Mouse (Mus musculus): ENCODE measurements around the gene Gimap5. TPM values are rescaled to one million over a fixed set of nuclear protein-coding genes. Genes with fewer than 3 reads are reported as not detected.

Gimap5 gene
- polyA plus RNA-seq, 1 experiment from 2014 or later = 0.71 TPM

DNA sequence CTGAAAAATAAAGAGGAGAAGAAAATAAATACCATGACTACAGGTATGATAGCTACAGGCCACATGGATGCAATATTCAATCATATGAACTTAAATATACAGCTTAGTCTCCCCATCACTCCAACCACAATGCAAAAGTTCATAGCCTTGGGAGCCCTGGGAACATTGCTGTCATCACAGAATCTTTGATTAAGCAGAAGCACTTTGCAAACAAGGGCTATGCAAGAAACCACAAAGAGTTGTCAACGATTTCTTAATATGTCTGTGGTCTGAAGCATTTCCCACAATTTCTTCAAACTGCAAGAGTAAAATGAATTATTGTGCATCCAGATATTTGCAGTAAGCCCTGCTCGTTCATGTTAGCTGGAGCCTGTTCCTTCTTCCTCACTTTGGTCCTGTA, 8.9 kb upstream of the Gimap5 start:
- Histone ChIP-seq H3K4me1 (ENCODE audit: control insufficient read depth, insufficient read depth, low read length) (no peaks in the 10 kb centered on the region), H3K9ac (replicated peaks; ENCODE audit: low read length) (no peak overlapping the region), H3K27me3 (ENCODE audit: control insufficient read depth, insufficient read depth, low read length) (0 out of 2 replicates have a peak, but pooled peaks cover 3% of the 10 kb centered on the region), H3K4me2 (ENCODE audit: low read length) (no peak overlapping the region), H3K36me3 (ENCODE audit: control insufficient read depth, insufficient read depth, low read length) (no peaks in the 10 kb centered on the region), H3K9me3 (ENCODE audit: control insufficient read depth, low read length) (no peaks in the 10 kb centered on the region), H3K4me3 (replicated peaks; ENCODE audit: low read depth, low read length) (no peak overlapping the region), H3K27ac (replicated peaks; ENCODE audit: low read depth, low read length) (no peak overlapping the region)
- no peak for DNase-seq
- ATAC-seq (ENCODE audit: low FRiP score, low TSS enrichment) = no peak
- 79% methylated on average over 2 of the region's 2 CpGs for WGBS

DNA sequence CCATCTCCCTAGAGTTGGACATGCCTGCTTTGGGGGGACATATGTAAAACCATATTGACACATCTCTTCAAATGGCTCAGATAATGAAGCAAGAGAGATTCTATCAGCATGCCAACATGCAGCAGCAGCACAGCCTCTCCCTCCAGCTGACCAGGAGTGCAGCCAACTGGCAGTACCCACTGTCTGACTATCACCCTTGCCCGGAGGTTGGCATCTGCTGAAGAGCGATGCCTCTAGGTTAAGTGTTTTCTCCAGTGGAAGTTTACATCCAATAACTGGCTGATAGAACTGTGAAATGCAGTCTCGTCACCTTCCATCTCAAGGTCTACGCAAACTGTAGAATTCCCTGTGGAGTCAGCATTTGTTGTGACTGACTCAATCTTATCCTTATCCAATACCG, 8.3 kb upstream of the Gimap5 start:
- H3K4me2 ChIP-seq (ENCODE audit: low read length) = no peak overlapping the region
- H3K4me3 ChIP-seq (replicated peaks; ENCODE audit: low read depth, low read length) = no peak overlapping the region
- H3K36me3 ChIP-seq (ENCODE audit: control insufficient read depth, insufficient read depth, low read length) = no peaks in the 10 kb centered on the region
- no peak overlapping the region for H3K27ac ChIP-seq (replicated peaks; ENCODE audit: low read depth, low read length)
- H3K9ac ChIP-seq (replicated peaks; ENCODE audit: low read length) = no peak overlapping the region
- 94% methylated on average over 5 of the region's 5 CpGs for WGBS
- no peak for DNase-seq
- no peaks in the 10 kb centered on the region for H3K4me1 ChIP-seq (ENCODE audit: control insufficient read depth, insufficient read depth, low read length)
- no peaks in the 10 kb centered on the region for H3K9me3 ChIP-seq (ENCODE audit: control insufficient read depth, low read length)
- peaks cover 9% of the 10 kb centered on the region; the same call in 1 of the 2 replicates for H3K27me3 ChIP-seq (ENCODE audit: control insufficient read depth, insufficient read depth, low read length)
- ATAC-seq (ENCODE audit: low FRiP score, low TSS enrichment) = no peak

DNA sequence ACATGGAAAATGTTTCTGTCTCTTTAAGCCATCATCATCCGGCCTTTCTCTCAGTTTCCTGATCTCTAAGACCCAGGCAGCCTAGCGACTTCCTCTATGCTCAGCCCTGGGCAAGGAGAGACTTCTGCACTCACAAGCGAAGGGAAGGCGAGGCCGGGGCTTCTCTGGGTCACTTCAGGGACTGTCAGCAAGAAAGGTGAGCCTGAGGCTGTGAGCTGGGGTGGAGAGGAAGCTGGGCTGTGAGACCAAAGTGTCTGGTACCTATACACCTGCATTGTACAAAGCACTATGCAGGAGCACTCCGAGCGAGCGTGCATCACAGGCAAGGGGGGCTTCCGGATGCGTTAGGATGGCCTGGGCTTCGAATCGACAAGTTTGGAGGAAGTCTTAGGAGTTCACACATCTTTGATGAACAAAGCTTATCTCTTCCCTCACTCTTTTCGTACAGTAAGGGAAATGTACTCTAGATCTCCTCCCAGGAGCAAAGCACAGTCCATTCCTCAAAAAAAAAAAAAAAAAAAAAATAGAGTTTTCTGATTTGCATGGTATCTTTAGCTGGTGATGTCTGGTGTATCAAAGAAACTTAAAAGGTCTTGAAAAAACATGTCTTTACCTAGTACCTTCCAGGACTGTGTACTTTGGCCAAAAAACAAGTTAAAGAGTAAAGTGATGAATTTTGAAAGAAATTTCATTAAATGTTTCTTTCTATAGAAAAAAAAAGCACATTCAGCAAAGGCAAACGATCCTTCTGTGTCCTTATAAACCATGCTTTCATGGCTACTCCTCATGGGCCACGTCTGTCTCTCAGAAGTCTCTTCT, 6.8 kb upstream of the Gimap5 start, which contains the start of gene Gimap1:
Gene Gimap1 (plus strand): TSS at position 94 of the 819 bp plus-strand sequence.
- peaks cover 17% of the 10 kb centered on the region for H3K27me3 ChIP-seq (ENCODE audit: control insufficient read depth, insufficient read depth, low read length)
- H3K27ac ChIP-seq (replicated peaks; ENCODE audit: low read depth, low read length) = no peak within 1 kb of the TSS
- no peak within 1 kb of the TSS for H3K4me2 ChIP-seq (ENCODE audit: low read length)
- H3K9me3 ChIP-seq (ENCODE audit: control insufficient read depth, low read length) = no peaks in the 10 kb centered on the region
- DNase-seq (no peak), ATAC-seq (ENCODE audit: low FRiP score, low TSS enrichment) (no peak)
- H3K4me3 ChIP-seq (replicated peaks; ENCODE audit: low read depth, low read length) = no peak within 1 kb of the TSS
- 83% methylated on average over 15 of the region's 15 CpGs for WGBS
- no peaks in the 10 kb centered on the region for H3K4me1 ChIP-seq (ENCODE audit: control insufficient read depth, insufficient read depth, low read length)
- H3K9ac ChIP-seq (replicated peaks; ENCODE audit: low read length) = no peak within 1 kb of the TSS
- no peaks in the 10 kb centered on the region for H3K36me3 ChIP-seq (ENCODE audit: control insufficient read depth, insufficient read depth, low read length)

DNA sequence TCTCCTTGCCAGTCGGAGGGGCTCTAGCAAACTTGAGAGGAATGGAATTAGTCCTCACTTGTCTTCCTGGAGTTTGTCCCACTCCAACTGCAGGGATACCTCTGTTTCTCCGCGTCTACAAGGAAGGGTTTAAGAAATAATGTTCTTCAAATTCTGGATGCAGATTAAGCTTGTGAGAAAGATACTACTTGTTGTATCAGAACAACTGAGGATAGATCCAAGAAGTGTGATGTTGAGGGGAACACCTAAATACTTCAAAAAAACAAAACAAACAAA, 6.3 kb upstream of the Gimap5 start:
- ATAC-seq (ENCODE audit: low FRiP score, low TSS enrichment) (no peak), DNase-seq (no peak)
- Histone ChIP-seq H3K9me3 (ENCODE audit: control insufficient read depth, low read length) (no peaks in the 10 kb centered on the region), H3K27me3 (ENCODE audit: control insufficient read depth, insufficient read depth, low read length) (peaks cover 17% of the 10 kb centered on the region), H3K4me2 (ENCODE audit: low read length) (no peak overlapping the region), H3K4me3 (replicated peaks; ENCODE audit: low read depth, low read length) (no peak overlapping the region), H3K4me1 (ENCODE audit: control insufficient read depth, insufficient read depth, low read length) (no peaks in the 10 kb centered on the region), H3K36me3 (ENCODE audit: control insufficient read depth, insufficient read depth, low read length) (no peaks in the 10 kb centered on the region), H3K9ac (replicated peaks; ENCODE audit: low read length) (no peak overlapping the region), H3K27ac (replicated peaks; ENCODE audit: low read depth, low read length) (no peak overlapping the region)
- 93% methylated on average over 3 of the region's 3 CpGs for WGBS

DNA sequence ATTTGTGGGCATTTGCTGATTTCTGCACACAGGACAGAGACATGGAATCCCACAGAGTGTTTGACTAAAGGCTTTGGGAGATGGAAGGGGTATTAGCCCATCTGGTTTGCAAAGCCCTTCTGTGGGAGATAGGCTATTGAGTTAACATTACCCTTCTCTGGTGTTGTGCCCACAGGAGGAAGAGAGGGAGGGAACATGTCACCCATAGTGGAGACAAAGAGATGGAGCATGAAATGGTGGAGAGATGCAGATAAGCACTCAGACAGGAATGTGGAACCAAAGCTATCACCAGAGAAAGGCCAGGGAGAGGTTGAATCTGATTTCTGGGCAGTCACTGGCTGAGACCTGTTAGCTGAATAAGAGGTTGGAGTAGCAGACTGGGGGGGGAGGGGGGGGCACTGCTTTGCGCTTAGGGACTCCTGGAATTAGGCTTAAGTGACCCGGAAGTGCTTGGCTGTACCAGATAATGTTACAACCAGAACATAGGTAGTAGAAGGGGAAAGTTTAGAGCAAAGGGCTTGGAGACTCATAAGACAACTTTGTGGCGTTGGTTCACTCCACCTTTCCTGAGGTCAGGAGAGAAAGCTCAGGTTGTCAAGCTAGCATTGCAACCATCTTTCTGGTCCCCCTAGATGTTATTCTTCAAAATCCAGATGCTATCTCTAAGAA, 5.4 kb upstream of the Gimap5 start:
- no peak overlapping the region for H3K4me3 ChIP-seq (replicated peaks; ENCODE audit: low read depth, low read length)
- no peaks in the 10 kb centered on the region for H3K9me3 ChIP-seq (ENCODE audit: control insufficient read depth, low read length)
- DNase-seq = no peak
- peaks cover 17% of the 10 kb centered on the region for H3K27me3 ChIP-seq (ENCODE audit: control insufficient read depth, insufficient read depth, low read length)
- no peaks in the 10 kb centered on the region for H3K4me1 ChIP-seq (ENCODE audit: control insufficient read depth, insufficient read depth, low read length)
- ATAC-seq (ENCODE audit: low FRiP score, low TSS enrichment) = no peak
- 79% methylated on average over 3 of the region's 3 CpGs for WGBS
- H3K9ac ChIP-seq (replicated peaks; ENCODE audit: low read length) = no peak overlapping the region
- H3K27ac ChIP-seq (replicated peaks; ENCODE audit: low read depth, low read length) = no peak overlapping the region
- no peak overlapping the region for H3K4me2 ChIP-seq (ENCODE audit: low read length)
- no peaks in the 10 kb centered on the region for H3K36me3 ChIP-seq (ENCODE audit: control insufficient read depth, insufficient read depth, low read length)

DNA sequence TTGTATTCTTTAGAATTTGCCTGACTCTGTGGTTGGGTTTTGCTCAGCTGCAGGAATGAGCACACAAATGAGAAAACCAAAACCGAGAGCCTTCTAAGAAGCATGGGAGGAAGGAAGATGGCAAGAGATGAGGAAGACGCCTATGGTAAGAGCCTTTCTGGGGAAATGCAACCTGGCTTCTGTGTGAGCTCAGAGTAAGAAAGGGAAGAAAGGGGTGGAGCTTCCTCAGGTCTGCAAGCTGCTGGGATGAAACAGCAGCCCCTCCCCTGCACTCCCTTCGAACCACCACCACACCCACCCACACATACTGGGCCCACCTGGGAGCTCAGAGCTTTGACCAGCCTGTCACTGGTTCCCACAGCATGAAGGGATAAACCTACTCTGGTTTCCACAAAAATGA, 4.7 kb upstream of the Gimap5 start:
- no peak overlapping the region for H3K27ac ChIP-seq (replicated peaks; ENCODE audit: low read depth, low read length)
- ATAC-seq (ENCODE audit: low FRiP score, low TSS enrichment) (no peak), DNase-seq (no peak)
- no peaks in the 10 kb centered on the region for H3K4me1 ChIP-seq (ENCODE audit: control insufficient read depth, insufficient read depth, low read length)
- peaks cover 17% of the 10 kb centered on the region for H3K27me3 ChIP-seq (ENCODE audit: control insufficient read depth, insufficient read depth, low read length)
- no peak overlapping the region for H3K4me2 ChIP-seq (ENCODE audit: low read length)
- H3K36me3 ChIP-seq (ENCODE audit: control insufficient read depth, insufficient read depth, low read length) = no peaks in the 10 kb centered on the region
- no peak overlapping the region for H3K4me3 ChIP-seq (replicated peaks; ENCODE audit: low read depth, low read length)
- no peaks in the 10 kb centered on the region for H3K9me3 ChIP-seq (ENCODE audit: control insufficient read depth, low read length)
- 15% methylated on average over 3 of the region's 3 CpGs for whole genome bisulfite sequencing
- H3K9ac ChIP-seq (replicated peaks; ENCODE audit: low read length) = no peak overlapping the region

DNA sequence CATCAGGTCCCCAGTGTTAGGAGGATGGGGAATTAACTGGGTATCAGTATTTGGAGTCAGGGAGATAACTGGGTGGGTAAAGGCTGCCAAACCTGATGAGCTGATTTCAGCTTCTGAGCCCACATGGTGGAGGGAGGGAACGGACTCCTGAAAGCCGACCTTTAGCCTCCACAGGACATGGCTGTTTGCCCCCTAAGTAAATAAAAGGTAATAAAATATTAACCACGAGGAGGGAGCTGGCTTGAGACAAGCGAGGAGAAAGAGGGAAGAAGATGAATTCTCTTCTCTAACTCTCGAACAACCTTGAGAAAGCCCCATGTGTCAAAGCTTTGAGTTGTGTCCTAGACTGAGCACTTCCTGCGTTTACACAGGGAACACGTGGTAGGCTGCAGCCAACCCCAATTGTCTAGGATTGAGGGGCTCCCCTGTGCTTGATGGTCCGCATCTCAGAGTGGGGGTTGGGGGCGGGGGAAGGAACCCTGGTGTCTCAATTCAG, 4.2 kb upstream of the Gimap5 start:
- DNase-seq = no peak
- Histone ChIP-seq H3K27ac (replicated peaks; ENCODE audit: low read depth, low read length) (no peak overlapping the region), H3K4me2 (ENCODE audit: low read length) (peak overlapping the region; percentile 73), H3K9me3 (ENCODE audit: control insufficient read depth, low read length) (no peaks in the 10 kb centered on the region), H3K27me3 (ENCODE audit: control insufficient read depth, insufficient read depth, low read length) (peaks cover 17% of the 10 kb centered on the region), H3K4me3 (replicated peaks; ENCODE audit: low read depth, low read length) (no peak overlapping the region), H3K9ac (replicated peaks; ENCODE audit: low read length) (no peak overlapping the region), H3K36me3 (ENCODE audit: control insufficient read depth, insufficient read depth, low read length) (no peaks in the 10 kb centered on the region), H3K4me1 (ENCODE audit: control insufficient read depth, insufficient read depth, low read length) (no peaks in the 10 kb centered on the region)
- WGBS = 42% methylated on average over 9 of the region's 9 CpGs
- ATAC-seq (ENCODE audit: low FRiP score, low TSS enrichment) = no peak

DNA sequence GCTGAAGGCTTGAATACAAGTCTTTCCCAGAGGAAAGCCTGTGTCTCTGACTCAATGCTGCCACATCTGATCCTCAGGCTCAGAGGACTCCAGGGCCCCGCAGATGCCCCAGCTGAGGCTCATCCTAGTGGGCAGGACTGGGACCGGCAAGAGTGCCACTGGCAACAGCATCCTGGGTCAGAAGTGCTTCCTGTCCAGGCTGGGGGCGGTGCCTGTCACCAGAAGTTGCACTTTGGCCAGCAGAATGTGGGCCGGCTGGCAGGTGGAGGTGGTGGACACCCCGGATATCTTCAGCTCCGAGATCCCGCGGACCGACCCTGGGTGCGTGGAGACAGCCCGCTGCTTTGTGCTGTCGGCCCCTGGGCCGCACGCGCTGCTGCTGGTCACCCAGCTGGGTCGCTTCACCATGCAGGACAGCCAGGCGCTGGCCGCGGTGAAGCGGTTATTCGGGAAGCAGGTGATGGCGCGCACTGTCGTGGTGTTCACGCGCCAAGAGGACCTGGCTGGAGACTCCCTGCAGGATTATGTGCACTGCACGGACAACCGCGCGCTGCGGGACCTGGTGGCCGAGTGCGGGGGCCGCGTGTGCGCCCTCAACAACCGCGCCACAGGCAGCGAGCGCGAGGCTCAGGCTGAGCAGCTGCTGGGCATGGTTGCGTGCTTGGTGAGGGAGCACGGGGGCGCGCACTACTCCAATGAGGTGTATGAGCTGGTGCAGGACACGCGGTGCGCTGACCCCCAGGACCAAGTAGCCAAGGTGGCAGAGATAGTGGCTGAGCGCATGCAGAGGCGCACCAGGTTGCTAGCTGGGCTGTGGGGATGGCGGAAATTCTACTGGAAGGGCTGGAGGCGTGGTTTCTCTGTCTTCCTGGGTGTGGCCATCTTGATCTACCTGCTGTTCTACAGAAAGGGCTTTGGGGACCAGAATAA, 3.3 kb upstream of the Gimap5 start:
- peak; percentile 46; the same call in 1 of the 2 replicates for ATAC-seq (ENCODE audit: low FRiP score, low TSS enrichment)
- no peaks in the 10 kb centered on the region for H3K36me3 ChIP-seq (ENCODE audit: control insufficient read depth, insufficient read depth, low read length)
- no peaks in the 10 kb centered on the region for H3K4me1 ChIP-seq (ENCODE audit: control insufficient read depth, insufficient read depth, low read length)
- peak overlapping the region; percentile 59 for H3K9ac ChIP-seq (replicated peaks; ENCODE audit: low read length)
- WGBS = 2% methylated on average over 52 of the region's 52 CpGs
- H3K27me3 ChIP-seq (ENCODE audit: control insufficient read depth, insufficient read depth, low read length) = peaks cover 17% of the 10 kb centered on the region
- H3K4me2 ChIP-seq (ENCODE audit: low read length) = peak overlapping the region; percentile 73
- H3K4me3 ChIP-seq (replicated peaks; ENCODE audit: low read depth, low read length) = peak overlapping the region; percentile 49
- H3K9me3 ChIP-seq (ENCODE audit: control insufficient read depth, low read length) = no peaks in the 10 kb centered on the region
- 0 out of 2 replicates have a peak overlapping the region, but pooled peaks have one; percentile 32 for H3K27ac ChIP-seq (replicated peaks; ENCODE audit: low read depth, low read length)
- DNase-seq = peak; percentile 58

All from midbrain, embryonic 14.5 days (tissue).